Mouse (Mus musculus): Measurements from ENCODE around the gene E030025P04Rik.

The E030025P04Rik gene

DNA sequence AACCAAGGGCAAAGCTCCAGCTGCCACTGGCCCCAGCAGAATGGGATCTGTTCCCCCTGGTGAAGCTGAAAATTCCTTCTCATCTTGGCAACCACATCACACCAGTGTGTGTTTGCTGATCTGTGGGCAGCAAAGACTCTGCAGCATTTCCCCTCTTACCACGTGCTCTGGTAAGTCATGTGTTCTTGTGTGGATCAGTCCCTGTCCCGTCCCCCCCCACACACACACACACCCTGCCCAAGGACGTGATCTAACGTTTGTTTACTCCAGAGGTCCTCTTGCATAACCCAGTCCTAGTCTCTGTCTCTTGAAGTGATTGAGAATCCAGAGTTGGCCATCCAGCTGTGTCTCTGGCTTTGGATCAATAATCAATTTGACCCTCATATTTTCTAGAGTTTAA, at the start of gene E030025P04Rik:
Gene E030025P04Rik (minus strand): TSS at position 134 of the 400 bp plus-strand sequence.
- DNase-seq (ENCODE audit: low spot score): no peak

DNA sequence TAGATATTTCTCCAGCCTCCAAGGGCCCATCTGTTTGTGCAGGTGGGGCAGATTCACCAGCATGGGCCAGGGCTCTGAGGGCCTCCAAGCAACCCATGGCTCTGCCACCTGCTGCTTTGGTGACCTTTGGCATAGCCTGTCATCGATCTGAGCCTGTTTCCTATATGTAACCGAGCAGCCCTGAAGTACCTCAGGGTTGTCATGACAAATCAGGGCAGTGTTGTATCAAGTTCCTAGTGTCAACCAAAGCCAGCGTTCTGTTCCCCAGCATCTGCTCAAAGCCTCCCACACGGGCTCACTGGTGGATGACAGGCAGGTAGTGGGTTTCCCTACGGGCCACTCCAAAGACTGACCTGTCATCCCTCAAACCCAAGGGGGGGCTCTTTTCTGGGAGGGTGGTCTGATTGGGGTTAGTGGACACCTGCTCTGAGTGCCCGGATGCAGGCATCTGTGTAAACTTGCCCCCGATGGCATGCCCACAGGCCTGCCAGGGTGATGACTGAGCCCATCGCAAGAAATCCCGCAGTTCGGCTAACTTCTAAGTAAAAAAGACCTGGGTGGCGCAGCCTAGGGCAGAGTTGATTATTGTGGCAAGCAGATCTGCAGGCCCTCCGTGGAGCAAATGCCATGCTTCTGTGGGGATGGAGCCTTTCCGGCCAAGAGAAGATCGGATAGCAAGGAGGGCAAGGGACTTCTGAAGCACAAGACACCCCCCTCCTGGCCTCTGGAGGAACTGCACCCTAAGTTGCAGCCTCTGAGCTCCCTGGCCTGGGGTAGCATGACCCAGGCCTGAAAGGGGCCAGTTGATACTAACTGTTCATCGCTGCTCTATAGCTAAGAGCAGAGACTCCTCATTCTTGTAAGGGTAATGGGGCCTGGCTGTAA, 48.7 kb upstream of the E030025P04Rik start:
- DNase-seq (ENCODE audit: low spot score): peak; percentile 34

DNA sequence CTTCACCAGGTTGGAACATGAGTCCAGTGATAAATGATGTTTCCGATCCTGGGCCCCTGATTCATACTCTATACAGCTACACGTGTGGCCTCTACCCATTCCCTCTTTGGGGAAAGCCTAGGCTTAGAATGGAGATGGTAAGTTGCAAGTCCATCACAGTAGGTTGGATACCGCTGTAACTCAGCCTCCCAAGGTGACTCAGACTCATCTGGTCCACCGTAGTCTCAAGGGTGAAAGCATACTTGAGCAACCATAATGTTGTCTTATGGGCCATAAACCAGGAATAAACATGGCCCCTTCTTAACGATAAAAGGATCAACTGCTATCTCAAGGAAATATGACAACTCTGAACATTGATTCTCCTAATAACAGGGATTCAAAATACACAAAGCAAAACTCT, 44.1 kb upstream of the E030025P04Rik start:
- no peak for DNase-seq (ENCODE audit: low spot score)

DNA sequence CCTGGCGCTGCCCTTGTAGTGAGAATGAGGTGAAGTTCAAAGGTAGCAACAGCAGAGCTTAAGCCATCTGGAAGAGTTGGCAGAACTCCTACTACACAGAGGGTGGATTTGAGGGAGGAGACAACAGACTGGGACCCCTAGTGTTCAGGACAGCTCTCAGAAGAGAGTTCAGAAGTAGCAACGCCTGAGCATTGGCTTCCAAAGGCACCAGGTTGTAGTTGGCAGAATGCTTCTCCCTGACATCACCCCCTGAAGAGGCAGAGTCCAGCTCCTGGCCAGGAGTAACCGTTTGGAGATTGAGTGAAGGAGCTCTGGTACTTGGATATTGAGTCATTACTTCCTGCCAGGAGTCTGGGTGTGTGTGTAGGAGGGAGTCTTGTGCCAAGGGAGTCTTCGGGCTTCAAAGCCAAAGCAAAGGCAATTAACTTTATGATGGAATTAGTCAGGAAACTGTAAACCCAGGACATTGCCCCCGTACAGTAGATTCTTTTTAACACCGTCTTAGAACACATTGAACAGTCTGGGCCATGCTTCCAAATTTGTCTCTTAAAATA, 43.5 kb upstream of the E030025P04Rik start:
- no peak for DNase-seq (ENCODE audit: low spot score)

DNA sequence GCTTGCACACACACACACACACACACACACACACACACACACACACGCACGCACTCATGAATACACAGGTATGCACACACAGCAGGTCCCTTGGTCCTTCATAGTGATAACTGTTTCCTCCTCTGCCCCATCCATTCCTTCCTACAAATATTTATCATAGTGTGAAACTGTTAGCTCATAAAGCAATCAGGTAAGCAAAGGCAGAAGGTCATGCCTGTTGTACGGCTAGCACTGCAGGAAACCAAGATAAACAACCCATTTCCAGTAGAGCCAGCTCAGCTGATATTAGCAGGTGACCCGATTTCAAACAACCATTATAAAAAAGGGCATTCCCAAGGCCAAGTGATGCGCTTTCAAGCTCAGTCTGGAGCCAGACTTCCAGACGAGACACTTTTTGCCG, 36.9 kb upstream of the E030025P04Rik start:
- DNase-seq (ENCODE audit: low spot score): no peak

DNA sequence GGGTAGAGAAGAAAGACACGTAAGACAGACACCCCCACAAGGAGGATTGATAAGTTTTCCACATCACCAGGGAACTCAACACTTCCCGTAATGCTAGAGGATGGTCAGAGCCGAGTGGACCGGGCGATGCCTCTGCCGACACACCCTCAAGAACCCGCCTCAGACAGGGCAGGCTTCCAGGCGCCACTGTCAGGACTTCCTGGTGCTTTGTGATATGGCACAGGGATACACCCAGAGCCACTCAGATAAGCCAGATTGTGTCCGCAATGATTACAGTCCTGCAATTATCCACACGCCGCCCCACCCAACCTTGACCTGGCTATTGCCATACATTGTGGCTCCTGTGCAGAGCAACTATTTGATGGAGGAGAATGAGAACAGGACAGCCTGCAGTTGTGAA, 36.1 kb upstream of the E030025P04Rik start:
- DNase-seq (ENCODE audit: low spot score): no peak

DNA sequence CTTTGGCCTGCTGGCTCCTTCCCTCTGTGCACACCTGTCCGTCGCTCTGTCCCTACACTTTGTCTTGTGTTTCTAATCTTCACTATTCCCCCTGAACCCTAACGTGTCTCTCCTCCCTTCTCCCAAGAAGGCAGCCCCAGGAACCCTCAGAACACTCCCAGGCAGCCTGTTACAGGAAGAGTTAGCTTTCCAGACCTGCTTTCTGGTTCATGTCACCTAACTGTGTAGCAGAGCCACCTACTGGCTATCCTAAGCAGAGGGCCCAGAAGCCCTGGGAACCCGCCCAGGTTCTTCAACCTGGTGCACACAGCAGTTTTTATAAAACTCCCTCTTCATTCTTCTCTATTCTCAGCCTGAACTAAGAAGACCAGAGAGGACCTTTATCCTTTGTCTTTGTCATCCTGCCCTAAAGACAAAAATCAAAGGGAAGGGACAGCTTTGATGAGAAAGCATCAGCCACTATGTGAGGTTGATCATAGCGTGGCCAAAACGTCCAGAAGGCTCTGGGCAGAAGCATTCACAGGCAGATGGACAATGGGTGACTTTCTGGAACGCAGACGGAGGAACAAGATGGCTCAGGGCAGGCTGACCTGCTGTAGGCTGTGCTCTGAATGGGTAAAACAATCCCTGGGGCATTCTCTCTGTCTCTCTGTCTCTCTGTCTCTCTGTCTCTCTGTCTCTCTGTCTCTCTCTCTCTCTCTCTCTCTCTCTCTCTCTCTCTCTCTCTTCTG, 34.8 kb upstream of the E030025P04Rik start:
- DNase-seq (ENCODE audit: low spot score): peak; percentile 8

DNA sequence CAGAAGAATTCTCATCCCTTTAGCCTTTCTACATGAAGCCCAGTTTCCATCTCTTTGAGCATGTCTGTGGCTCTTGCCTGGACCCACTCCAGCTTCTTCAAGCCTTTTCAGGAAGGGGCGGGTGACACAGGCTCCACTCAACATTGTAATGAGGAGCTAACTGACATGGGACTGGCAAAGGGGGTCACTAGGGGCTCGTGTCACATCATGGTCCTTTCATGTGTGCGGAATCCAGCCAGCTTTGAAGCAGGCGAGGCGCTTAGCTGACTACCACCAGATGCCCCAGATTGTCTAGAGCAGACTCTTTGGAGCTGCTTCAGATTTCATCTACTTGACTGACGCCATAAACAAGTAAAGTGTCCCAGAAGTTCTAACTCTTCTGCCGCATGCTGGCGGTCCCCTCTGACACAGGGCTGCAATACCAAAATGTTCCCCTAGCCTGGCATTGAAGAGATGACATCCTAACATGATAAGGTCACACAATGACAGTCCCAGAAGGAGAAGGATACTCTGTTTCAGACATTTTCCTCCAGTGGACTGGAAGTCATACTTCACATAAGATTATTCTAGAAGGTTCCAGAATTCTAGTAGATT, 31.3 kb upstream of the E030025P04Rik start:
- no peak for DNase-seq (ENCODE audit: low spot score)

DNA sequence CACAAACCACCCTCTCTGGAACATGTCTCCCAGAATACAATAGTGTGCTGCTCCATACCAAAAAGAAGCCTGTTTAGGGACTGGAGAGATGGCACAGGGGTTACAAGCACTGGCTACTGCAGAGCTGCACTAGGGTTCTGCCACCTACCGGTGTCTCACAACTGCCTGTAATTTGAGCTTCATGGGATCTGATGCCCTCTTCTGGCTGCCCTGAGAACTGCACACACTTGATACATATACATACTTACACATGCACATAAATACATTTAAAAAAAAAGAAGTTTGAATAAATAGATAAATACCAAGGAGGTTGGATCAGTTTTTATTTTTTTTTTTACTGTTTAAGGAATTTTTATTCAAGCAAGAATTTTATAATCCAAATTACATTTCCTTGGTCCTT, 28.1 kb upstream of the E030025P04Rik start:
- no peak for DNase-seq (ENCODE audit: low spot score)

DNA sequence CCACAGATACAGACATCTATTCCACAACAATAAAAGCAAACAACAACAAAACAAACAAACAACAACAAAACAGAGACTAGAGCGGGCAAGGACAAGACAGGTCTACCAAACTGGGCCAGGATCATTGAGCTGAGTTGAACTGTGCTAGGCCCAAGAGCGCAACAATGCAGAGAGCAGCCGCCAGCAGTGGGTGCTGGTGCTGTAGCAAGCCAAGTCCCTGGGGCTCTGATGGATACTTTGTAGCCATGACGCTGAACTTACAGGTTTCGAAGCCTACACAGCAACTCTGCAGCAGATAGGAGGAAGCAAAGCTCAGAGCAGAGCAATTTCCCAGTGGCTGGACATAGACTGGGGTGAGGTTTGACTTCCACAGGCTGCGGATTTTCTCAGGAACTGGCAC, 26.6 kb upstream of the E030025P04Rik start:
- DNase-seq (ENCODE audit: low spot score): no peak

DNA sequence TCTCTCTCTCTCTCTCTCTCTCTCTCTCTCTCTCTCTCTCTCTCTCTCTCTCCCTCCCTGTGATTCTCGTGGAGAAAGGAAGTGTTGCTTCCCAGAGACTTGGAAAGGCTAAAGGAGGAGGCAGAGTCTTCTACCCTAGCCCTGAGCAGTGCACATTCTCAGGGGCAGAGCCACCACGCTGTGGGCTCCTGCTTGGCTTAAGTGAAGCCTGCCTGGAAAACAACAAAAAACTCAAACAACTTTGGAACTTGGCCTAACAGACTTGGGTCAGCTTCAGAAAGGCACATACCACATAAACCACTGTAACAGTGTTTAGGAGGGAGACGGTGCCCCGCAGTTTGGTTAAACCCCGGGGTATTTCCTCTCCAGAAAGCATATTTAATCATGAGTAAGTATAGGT, 13.5 kb upstream of the E030025P04Rik start:
- no peak for DNase-seq (ENCODE audit: low spot score)

DNA sequence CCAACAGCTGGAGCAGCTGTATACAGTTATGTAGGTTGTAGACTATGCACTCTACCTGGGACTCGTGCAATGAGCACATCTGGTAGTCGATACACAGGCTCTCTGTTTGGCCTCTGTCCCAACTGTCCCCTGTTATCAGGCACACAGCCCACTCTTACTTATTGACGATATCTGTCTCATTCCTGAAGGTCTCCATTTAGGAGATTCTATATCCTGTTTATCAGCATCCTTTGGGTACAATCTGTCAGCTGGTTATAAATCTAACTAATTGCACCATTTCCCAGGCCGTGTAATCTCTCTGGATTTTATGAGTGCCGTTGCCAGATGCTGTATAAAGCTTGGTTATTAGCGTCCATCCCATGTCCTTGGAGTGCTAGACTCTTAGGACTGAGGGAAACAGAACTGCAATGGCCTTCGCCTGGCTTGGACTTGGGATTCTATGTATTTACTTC, 747 bp upstream of the E030025P04Rik start:
- DNase-seq (ENCODE audit: low spot score): no peak

DNA sequence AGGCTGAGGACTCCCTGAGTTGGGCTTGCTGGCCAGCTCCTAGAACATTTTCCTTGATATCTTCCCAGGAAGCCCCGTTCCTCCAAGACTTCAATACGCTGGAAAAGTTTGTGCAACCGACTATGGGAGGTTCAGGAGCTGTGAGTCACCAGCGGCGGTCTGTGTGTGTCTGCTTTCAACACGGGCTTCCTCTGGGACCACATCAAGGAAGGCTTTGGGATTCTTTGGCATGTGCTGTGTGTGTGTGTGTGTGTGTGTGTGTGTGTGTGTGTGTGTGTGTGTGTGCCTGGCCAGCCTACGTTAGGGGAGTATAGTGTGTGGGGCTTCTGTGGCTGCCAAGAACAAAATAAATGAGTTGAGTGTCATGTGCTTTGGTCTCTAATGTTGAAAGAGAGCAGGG, 17.7 kb downstream of the E030025P04Rik start:
- DNase-seq (ENCODE audit: low spot score): no peak

DNA sequence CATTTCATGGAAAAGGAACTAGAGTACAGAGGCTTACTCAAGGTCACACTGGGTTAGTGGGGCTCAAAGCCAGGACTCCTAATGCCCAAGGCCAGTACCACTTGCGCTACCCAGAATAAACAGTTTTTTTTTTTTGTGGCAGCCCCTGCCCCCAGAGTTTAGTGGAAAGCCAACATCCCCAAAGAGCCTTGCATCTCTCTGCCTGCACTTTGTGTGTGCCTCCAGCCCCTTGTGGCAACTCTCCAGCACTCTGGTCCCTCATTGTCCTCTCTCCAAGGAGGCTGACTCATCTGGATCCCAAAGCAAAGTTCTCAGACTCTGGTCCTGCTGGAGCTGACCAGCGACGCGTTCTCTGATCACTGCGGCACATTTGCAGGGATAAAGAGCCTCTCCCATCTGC, 18.7 kb downstream of the E030025P04Rik start:
- DNase-seq (ENCODE audit: low spot score): no peak

DNA sequence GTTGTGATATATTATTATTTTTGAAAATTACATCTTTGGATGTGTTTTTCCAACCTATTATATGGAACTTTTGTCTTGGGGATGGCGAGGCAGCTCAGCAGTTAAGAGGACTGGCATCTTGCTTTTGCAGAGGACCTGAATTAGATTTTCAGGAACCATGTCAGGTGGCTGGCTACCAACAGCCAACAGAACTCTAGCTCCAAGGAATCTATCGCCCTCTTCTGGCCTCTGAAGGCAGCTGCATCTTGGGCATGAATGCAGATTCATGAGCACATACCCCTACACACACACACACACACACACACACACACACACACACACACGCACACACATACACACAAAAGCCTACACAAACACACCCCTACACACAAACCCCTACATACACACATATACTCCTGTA, 19.9 kb downstream of the E030025P04Rik start:
- no peak for DNase-seq (ENCODE audit: low spot score)

DNA sequence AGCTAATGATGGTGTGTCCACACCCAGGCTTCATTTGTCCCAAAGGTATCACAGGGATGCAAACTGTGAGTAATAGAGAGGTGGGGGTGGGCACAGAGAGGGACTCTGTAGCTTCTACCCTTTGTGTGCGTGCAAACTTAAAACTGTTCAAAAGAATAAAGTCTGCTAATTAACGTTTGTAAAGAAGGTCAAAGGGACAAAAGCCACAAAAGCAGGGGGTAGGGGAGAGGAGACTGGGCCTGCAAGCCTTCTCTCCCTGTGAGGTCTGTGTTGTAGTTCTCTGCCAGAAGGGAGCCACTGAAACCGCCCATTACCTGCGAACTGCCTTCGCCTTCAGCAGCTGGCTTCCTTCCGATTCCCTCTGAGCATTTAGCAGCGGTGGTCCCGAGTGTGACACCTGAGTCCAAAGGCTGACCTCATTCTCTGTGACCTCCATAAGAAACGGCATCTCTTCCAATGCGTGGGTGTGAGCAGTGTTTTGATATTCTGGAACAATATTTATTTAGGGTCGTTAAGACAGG, 34.3 kb downstream of the E030025P04Rik start:
- no peak for DNase-seq (ENCODE audit: low spot score)

DNA sequence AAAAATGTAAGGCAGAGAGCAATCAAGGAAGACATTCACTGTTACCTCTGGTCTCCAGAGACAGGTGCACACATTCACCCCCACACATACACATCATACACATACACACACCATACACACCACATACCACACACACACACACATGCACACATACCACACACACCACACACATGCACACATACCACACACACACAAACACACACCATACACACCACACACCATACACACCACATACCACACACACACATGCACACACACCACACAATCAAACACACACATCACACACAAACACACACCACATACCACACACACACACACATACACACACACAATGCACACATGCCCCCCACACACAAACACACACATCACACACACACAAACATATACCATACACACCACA, 35.1 kb downstream of the E030025P04Rik start:
- no peak for DNase-seq (ENCODE audit: low spot score)

DNA sequence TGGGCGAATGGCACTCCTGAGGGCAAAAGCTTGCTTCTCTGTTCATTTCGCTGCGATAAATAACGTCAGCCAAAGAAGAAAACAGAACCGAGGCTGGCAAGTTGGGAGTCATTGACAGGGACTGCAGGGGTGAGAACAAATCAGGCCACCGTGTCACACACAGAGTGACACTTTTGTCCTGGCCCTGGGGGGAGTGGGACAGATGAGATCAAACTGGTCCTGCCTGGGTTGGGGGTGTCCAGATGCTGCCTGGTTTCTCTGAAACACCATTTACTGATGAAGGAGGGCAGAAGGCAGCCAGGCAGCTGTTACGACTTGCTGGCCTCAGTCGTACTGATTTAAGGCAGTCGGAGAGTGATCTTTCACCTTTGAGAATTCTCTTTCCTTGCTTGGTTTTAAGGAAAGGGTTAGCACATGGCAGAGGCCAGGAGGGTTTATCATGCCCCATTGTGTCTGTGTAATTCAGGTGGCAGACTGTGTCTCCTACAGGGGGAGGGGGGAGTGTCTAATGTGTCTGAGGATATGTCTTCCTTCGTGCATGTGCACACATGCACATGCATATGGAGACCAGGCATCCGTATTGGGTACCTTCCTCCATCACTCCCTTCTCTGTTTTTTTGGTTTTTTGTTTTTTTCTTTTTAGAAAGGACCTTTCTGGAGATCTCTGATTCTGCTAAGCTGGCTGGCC, 36.5 kb downstream of the E030025P04Rik start:
- DNase-seq (ENCODE audit: low spot score): no peak

DNA sequence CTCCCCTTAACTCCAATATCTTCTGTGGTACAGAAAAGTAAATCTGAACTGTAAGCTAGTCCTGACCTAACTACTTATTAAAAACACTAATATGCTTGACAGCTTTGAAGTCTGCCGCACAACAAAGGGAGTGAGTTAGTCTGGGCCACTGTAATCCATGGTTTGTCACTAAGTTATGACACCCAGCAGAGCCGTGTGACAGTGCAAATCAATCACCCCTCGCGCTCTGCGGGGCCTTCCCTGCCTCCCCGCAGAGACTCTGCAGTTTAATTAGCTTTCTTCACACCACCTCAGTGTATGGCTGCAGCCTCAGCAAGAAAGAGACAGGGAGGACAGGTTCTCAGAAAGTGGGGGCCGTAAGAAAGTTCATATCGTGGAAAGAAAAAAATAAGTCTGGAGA, 37.4 kb downstream of the E030025P04Rik start:
- no peak for DNase-seq (ENCODE audit: low spot score)

DNA sequence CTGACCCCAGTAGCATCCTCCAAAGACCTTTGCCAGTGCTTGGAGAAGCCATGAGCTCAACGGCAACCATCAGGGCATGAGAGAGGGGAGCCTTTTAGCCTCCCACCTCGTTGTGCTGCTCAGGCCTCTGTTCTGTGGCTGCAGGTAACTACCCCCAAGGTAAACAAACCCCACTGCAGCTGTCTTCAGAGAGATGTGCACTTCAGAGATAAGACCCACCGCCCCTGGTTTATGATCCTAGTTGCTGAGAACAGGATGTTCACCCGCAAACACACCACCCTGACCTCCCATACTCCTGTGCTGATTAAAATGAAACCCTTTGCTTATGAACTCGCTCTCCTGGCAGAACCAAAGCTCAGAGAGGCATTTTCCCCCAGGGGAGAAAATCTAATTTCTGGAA, 38.0 kb downstream of the E030025P04Rik start:
- DNase-seq (ENCODE audit: low spot score): no peak

DNA sequence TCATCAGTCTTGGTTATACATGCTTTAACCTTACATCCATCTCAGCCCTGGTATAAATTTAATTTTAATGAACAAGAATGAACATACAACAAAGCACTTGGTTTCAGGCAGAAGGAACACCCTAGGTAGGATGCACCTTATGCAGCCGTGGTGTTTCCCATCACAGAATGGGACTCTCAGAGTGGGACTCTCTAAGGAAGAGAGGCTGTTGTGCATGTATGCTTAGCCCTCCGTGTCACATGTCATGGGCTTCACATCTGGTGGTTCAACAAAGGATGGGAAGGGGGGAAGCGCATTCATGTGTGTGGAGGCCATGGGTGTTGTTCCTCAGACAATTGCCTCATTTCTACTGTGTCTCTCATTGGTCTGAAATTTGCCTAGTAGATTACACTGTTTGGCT, 40.8 kb downstream of the E030025P04Rik start:
- no peak for DNase-seq (ENCODE audit: low spot score)

DNA sequence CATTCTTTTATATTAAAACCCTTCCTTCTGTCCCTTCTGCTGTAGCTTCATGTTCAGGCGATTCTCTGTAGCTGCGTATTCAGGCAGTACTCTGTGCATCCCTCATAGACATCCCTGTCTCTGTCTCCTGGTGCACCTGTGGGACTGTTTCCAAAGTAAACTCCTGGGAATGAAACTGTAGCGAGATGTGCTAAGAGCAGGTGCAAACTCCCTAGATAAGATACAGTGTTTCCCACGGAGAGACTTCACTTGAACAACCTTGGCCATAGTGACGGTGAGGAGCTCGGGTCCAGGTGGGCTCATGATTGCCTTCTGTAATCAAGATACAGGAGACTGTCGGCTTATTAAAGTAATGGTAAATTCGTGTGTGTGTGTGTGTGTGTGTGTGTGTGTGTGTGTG, 41.5 kb downstream of the E030025P04Rik start:
- DNase-seq (ENCODE audit: low spot score): no peak

All from adipocyte (in vitro differentiated cells).